Mouse (Mus musculus): ENCODE measurements around the gene Ccl26.
"Not testable (repeated sequence)": the region's sequence is repeated elsewhere in the genome, so short reads cannot be mapped to it uniquely, and the experiment has no call there.

Ccl26 gene

DNA sequence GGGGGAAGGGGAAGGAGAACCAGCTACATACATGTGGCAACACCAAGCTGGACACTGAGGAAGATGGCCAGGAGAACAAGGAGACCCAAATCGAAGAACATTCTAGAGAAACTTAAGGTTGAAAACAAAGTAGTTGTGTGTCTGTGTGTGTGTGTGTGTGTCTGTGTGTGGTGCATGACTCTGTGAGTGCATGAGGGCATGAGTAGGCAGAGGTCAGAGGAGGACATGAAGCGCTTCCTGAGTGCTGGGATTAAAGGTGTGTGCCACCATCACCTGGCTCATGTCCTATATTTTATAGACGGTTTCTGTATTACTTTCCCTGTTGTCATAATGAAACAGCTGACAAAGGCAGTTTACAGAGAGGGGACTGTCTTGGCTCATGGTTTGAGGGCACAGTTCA is at the start of gene Ccl26:
Ccl26 (minus strand) TSS at position 101 of the 400 bp plus-strand sequence.
- DNase-seq (ENCODE audit: low read depth, low spot score), result no peak

DNA sequence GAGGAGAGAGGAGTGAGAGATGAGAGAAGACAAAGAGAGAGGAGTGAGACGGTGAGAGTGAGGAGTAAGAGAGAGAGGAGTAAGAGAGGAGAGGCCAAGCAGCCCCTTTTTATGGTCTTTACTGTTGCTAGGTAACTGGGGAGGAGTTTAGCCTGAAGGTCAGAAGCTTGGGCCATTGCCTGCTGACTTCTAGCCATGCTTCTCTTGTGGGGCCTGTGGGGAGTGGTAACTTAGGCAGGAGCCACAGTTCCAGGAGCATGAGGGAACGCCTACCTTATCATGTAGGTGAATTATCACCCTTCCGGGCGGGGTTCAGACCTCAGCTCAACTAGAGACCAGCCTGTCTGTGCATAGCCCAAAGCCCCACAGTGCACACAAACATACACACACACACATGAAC is 46.4 kb upstream of the Ccl26 start:
- DNase-seq (ENCODE audit: low read depth, low spot score), result peak; percentile 40

DNA sequence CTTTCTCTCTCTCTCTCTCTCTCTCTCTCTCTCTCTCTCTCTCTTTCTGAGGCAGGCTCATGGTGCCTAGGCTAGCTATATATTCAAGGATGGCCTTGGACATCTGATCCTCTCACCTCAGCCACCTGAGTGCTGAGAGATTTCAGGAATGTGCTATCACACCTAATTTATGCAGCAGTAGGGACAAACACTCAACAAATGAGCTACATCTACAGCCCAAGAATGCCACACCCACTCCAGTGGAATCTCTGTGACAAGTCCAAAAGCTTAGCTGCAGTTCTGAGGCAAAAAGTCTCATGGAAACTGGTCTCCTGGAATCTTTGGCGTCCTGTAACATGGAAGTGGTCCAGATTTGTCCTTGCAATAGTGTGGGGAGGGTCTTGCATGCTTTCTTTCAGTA is 44.2 kb upstream of the Ccl26 start:
- DNase-seq (ENCODE audit: low read depth, low spot score), result peak; percentile 65

DNA sequence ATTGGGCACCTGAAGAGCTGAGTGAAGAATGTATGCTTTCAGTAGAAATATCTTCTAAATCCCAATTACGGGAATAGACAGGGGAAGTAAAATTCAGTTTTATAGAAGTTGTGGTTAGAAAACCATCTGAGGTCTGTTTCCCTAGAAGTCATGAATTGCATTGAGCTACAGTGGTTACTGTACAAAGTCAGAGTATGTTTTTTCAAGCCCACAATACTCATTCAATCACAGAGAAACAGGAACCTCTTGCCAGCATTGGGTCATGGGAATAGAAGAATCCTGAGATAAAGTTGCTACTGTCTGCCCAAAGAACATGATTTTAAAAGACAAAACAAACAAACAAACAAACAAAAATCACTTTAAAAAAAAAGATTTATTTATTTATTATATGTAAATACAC is 43.3 kb upstream of the Ccl26 start:
- DNase-seq (ENCODE audit: low read depth, low spot score), result not testable (repeated sequence)

DNA sequence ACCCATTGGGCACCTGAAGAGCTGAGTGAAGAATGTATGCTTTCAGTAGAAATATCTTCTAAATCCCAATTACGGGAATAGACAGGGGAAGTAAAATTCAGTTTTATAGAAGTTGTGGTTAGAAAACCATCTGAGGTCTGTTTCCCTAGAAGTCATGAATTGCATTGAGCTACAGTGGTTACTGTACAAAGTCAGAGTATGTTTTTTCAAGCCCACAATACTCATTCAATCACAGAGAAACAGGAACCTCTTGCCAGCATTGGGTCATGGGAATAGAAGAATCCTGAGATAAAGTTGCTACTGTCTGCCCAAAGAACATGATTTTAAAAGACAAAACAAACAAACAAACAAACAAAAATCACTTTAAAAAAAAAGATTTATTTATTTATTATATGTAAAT is 41.3 kb upstream of the Ccl26 start:
- not testable (repeated sequence) for DNase-seq (ENCODE audit: low read depth, low spot score)

DNA sequence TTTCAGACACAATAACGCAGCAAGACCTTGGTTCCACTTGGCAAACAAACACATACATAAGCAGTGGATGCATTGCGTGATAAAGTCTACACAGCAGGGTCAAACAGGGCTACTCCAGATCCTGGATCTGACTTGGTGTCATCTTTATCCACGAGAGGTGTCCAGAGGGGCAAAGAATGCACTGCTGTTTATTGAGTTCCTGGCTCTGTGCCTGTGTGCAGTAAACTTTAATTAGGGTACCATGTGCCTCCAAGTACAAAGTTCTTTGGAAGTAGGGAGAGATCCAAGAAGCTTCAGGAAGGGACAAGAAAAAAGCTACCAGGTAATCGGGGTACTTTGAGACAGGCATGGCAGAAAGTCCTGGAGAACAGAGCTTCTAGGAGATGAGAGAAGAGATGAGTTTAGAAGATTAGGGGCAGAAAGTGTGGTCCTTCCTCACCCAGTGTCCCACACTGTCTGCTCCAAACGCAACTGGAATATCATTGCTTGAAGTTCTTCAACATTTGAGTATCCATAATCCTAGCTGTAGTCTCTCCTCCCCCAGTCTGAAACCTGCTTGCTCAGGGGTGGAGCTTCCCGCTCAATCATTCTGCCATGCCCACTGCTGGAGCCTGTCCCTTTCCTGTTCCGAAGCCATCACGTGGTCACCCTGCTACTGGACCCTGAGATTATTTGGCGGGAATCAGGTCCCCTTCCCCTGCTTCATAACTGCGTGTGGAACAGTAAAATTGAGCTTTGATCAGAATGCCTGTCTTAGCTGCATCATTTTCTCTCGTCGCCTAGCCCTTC is 26.8 kb upstream of the Ccl26 start:
- no peak for DNase-seq (ENCODE audit: low read depth, low spot score)

DNA sequence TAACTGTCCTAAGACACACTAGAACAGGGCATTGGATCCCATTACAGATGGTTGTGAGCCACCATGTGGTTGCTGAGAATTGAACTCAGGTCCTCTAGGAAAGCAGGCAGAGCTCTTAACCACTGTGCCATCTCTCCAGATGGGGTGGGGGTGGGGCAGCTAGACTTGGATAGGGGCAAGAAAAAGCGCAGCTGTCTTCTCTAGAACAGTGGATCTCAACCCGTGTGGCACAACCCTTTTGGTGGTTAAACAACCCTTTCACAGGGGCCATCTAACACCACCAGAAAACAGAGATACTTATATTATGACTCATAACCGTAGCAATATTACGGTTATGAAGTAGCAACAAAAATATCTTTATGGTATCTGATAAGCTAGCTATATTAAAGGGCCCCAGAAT is 24.4 kb upstream of the Ccl26 start:
- no peak for DNase-seq (ENCODE audit: low read depth, low spot score)

DNA sequence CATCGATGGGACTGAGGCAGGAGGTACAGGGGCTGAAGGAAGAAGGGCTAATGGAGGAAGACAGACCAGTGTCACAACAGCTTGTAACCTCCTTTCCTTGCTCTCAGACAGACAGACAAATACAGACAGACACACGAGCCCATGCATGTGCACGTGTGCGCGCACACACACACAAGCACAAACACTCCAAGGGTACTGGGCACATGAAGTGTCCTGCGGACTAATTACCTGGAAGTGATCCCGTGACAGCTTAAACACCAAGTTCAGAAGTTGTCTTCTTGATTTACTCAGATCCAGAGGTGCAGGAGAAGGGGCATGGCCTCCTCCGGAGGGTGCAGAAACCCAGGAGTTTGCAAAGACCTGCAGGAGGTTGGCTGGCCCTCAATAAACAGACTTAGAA is 22.3 kb upstream of the Ccl26 start:
- DNase-seq (ENCODE audit: low read depth, low spot score), result no peak

DNA sequence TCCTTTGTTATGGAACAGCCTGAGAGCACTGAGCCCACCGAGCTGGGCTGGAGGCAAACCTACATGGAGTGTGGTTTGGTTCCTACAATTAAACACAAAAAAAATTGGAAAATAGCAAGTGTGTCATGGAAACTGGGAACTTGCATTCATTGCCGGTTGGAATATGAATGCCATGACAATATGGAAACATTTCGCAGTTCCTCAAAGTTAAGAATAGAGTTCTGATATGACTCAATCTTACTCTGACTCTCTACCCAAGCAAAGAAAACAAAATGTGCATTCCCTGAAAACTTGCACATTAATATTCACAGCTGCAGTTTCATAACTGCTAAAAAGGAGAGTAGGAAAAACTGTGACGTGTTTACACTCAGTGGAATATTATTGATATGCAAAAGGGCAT is 19.0 kb upstream of the Ccl26 start:
- no peak for DNase-seq (ENCODE audit: low read depth, low spot score)

DNA sequence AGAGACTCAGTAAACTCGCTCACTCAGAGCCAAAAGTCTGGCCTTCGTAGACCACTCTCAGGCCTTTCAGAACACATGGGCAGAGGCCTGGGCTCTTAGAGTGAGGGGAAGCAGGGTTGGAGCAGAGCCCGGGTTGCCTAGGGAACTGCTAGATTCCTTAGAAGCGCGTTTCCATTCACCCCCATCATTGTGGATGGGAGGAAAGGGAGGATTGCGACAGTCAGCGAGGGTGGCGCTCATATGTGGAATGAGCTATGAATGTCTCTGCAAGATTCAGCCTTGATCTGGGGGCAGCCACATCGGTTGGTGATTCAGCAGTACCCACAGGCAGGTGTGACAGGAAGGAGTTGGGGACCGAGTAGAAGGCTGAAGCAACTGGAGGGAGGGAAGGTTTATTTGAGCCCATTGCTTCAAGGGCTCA is 16.0 kb upstream of the Ccl26 start:
- no peak for DNase-seq (ENCODE audit: low read depth, low spot score)

DNA sequence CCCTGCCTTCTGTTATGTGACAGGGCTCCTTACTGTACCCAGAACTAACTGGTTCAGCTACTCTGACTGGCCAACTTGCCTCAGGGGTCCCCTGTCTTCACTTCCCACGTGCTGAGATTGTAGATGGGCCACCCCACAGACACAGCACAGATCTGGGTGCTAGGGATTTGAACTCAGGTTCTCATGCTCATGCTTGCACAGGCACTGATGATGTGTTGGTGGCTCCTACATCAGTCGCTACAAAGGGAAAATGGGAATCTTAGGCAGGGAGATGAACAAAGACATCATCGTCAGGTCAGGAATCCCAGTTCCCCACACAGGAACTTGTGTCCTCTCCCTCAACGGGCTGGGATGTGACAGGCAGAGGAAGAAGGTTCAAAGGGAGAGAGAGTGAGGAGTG is 12.7 kb upstream of the Ccl26 start:
- no peak for DNase-seq (ENCODE audit: low read depth, low spot score)

DNA sequence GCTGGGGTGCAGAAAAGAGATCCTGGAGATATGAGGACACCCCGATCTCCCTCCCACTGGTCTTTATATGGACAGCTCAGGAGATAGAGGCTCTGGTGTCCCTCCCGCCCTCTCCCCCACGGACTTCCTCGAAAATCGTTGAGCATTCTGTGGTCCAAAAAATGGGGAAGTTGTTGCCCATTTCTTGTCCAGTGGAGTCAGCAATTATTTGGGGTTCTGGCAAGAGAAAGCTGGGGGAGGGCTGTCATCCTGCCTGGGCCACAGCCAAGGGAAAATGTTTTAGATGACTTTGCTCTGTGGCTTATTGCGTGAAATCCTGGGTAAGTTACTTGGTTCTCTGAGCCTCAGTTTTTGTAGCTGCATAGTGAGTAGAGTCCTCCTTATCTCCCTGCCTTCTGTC is 9.6 kb upstream of the Ccl26 start, which contains the start of gene Ccl24:
Ccl24 (minus strand) TSS at position 44 of the 400 bp plus-strand sequence.
- no peak for DNase-seq (ENCODE audit: low read depth, low spot score)

DNA sequence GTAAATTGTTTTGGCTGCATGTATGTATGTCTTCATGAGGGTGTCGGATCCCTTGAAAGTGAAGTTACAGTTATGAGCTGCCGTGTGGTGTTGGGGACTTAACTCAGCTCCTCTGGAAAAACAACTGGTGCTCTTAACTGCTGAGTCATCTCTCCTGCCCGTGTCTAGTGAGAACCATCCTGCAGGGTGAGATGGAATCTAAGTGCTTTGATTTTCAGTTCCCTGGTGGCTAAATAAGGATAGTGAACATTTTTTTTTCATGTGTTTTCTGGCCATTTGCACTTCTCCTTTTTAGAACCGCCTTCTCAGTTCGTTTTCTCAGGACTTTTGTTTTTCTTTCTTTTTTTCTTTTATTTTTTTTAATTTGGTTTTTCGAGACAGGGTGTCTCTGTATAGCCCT is 5.3 kb upstream of the Ccl26 start:
- no peak for DNase-seq (ENCODE audit: low read depth, low spot score)

DNA sequence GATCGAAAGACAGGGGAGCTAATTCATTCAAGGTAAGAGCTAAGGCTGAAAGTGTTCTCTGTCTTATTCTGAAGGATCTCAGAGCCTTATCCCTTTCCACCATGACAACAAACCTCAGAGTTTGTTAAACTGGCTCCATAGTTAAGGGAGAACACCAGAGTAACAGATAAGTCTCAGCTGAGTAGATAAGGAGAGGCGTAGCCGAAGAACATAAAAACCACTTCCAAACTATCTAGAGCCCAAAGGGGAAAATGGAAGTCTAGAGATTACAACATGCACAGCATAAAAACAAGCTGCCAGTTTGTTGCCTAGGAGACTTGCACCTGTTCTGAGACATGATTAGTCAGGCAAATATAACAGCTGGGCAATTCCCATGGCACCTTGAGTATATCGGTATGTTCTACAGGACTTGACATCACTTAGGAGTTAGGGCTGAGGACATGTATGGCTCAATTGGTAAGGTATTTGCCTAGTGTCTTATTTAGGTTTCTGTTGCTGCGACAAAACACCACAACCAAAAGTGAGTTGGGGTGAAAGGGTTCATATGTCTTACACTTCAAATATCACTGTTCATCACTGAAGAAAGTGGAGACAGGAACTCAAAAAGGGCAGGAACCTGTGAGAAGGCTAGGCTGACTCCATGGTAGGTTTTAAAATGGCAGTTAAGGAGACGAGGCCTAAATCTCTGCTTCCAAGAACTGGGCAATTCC is 4.3 kb upstream of the Ccl26 start:
- no peak for DNase-seq (ENCODE audit: low read depth, low spot score)

DNA sequence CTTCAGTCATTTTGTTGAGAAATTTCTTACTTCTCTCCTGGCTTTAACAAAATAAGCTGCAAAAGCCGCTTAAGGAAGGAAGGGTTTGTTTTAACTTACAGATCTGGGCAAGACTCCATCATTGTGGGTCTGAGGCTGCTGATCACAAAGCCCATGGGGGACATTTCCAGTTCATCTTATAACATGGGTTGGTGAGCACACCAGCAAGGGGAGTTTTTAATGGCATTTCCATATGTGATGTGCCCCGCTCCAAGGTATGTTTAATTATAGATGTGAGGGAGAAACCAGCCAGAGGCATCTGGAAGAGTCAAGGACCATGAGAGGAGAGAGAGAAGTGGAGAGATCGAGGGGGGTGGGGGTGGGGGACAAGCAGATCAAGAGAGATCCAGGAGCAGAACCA is 5.7 kb downstream of the Ccl26 start:
- no peak for DNase-seq (ENCODE audit: low read depth, low spot score)

DNA sequence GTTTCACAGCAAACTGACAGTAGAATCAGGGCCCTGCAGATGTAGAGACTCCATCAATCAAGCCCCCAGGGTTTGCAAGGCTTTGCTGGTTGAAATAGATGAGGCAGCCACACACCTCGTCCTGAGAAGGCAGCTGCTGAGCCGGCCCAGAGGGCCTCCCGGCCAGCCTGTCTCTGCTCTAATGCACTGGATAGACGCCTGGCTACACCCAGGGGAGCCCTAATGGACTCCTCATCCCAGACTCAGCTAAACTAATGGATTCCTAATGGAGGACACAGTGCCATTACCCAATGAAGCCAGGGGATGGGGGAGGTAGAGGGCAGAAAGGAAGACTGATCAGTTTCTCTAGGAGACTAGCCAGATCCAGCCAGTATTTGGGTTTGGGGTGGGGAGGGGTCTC is 6.3 kb downstream of the Ccl26 start:
- DNase-seq (ENCODE audit: low read depth, low spot score), result no peak

DNA sequence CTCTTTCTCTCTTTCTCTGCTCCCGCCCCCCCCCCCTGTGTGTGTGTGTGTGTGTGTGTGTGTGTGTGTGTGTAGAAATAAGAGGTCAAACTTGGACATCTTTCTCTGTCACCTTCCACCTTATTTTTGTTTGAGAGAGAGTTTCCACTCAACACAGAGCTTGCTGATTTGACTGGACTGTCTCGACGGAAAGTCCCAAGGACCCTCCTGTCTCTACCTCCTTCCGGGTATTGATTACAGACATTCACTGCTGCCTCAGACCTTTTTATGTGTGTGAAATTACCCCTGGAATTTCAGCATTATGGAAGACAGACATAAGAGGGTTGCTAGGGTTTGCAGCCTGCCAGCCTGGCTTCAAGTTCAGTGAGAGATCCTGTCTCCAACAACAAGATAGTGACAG is 7.1 kb downstream of the Ccl26 start:
- DNase-seq (ENCODE audit: low read depth, low spot score), result no peak

DNA sequence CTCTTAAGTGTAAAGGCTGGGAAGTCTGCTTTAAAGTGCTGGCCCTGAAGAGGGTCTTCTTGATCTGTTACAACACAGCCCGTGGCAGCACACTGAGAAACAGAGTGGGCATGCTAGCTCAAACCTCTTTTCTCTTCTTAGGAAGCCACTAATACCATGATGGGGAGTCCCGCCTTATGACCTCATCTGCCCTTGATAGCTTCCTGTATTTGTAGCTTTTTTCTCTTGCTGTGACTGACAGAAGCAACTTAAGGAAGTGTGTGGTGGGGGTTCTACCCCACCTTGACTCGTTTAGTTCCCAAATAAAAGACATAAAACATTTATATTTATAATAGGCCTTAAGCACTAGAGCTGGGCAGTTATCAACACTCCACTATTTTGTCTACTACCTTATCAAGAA is 11.8 kb downstream of the Ccl26 start:
- DNase-seq (ENCODE audit: low read depth, low spot score), result no peak

DNA sequence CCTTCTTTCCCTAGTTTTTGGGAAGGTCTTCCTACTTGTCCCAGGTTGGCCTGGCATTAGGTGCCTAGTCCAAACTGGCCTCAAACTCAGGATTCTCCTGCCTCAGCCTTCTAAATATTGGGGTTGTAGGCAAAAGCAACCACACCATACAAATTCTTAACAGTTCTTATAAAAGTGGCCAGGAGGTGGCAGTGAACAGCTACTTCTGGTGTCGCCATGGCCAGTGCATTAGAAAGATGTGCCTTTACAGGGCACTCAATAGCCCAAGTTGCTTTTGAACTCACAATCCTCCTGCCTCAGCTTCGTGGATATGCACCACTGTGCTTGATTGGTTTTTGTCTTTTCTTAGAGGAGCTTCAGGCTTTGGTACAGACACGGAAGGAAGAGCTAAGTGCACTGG is 12.5 kb downstream of the Ccl26 start:
- peak; percentile 54 for DNase-seq (ENCODE audit: low read depth, low spot score)

DNA sequence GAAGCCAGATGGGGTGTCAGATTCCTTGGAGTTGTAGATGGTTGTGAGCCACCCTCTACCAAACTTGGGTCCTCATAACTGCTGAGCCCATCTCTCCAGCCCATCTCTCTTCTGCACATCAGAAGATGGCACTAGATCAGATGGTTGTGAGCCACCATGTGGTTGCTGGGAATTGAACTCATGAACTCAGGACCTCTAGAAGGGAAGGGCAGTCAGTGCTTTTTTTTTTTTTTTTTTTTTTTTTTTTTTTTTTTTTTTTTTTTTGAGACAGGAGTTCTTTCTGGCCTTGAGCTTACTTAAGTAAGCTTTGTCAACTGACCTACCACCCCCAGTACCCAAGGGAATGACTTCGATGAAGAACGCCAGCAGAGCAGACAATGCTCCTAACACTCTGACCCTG is 15.4 kb downstream of the Ccl26 start:
- DNase-seq (ENCODE audit: low read depth, low spot score), result no peak

DNA sequence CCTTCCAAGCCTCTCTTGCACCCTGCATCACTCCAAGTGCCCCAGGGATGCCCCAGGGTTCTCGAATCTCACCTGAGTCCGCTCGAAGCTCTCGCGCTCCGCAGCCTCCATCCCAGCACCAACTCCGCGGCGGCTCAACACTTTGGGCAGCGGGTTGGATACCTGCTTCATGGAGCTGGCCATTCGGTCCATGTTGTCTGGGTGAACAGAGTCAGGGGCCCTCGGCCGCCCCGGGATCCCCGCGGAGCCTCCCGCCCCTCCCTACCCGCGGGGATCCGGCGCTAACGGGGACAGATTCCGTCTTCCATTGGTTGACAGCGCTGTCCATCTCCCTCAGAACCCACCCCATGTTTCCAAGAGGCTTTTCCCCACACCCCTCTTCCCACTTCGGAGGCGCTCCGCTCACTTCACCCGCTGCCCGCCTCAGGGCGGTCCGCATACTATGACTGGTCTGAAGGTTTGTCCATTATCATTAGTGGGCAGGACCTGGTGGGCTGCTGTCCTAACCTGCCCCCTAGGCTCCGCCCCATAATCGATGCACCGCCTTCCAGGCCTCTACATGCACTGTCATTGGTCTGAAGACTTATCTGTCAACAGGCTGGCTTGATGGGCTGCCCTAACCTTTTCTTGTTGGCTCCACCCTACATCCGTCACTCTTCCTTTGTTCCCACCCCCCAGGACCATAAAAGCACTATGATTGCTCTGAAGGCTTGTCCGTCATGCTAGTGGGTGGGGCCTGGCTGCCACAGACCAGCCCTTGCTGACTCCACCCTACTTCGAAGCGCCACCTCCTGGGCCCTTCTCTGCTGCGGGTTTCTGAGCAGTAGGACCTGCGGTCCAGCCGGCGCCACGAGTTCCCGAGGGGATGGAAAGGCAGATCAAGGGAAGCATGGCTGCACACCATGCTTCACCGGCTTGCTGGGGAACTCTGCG is 18.2 kb downstream of the Ccl26 start, which contains the start of gene Hip1:
Hip1 (minus strand) TSS at position 256 of the 933 bp plus-strand sequence.
- peak; percentile 98 for DNase-seq (ENCODE audit: low read depth, low spot score)

DNA sequence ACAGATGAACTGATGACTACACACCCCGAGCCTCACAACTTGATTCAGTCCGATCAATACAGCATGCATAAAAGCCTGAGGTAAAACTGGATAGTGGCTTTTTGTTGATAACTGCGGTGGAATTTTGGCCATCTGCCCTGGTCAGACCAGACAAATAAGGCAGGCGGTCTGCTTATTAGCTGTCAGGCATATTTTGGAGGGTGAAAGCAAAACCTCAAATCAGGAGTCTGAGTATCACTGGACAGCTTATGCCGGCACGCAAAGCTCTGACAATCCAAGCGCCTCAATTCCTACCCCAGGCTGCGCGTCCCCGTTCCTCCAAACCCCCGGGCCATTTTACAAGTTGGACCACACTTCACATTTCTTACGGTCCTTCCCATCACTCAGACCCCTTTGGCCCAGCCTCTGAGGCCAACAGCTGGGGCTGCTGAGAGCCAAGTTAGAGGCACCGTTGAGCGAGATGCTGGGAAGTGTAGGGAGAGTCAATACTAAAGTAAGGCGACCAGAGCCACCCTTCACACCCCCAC is 19.3 kb downstream of the Ccl26 start:
- no peak for DNase-seq (ENCODE audit: low read depth, low spot score)

All from ZHBTc4 (cell line).